Comparison of ENCODE assay signal across 20 mouse cellular contexts in genomic region chr8:71758816-71759215, GRCm38 (mm10). TPM values are rescaled to one million over a fixed set of nuclear protein-coding genes. Genes with fewer than 3 reads are reported as not detected.
DNase-seq lines count a peak whose midpoint lies in the region; ATAC-seq and TF ChIP-seq lines count a peak whose summit lies in the region.
"Had no signal": no experiment of that assay in that cellular context is flagged by ENCODE, and none has a peak within 500 bp of the region (broad histone marks: within the 10 kb centered on the region; RNA-seq: fewer than 3 reads in every experiment).

No protein-coding gene starts in this region.

- DNase-seq in layer of hippocampus, adult 9-11 months, result peak; percentile 17
- no peak for DNase-seq in layer of hippocampus, postnatal 14 days (ENCODE audit: low spot score in 2 of 2)
- no peak for DNase-seq in CH12.LX (ENCODE audit: extremely low read depth)
- DNase-seq in brain, embryonic 14.5 days (ENCODE audit: low read depth), result peak; percentile 11
- DNase-seq: adrenal gland, postnatal 10 days; cerebellum, adult 9-10 months; heart, postnatal 4 days; kidney, adult 2 months; lung, adult 18-20 months; lung, postnatal 10 days; right cerebral cortex, postnatal 14 days; thymus, postnatal 14 days had no signal

- H3K79me2 ChIP-seq in CH12.LX (replicated peaks; ENCODE audit: control insufficient read depth, extremely low read depth, insufficient read depth, poor library complexity, severe bottlenecking), result no peaks in the 10 kb centered on the region

- TF ChIP-seq CTCF in CH12.LX (conservative IDR thresholded peaks at IDR 0.05 in 1 of 2, IDR thresholded peaks at IDR 0.05 in 1 of 2; ENCODE audit: low read depth in 2 of 2, low read length in 2 of 2), result no peak
- TF ChIP-seq CTCF in brain, embryonic 14.5 days (IDR thresholded peaks at IDR 0.05; ENCODE audit: borderline replicate concordance, extremely low read depth, insufficient read depth, insufficient read length), result no peak

- 29% methylated on average over 3 of the region's 3 CpGs for WGBS in forebrain, embryonic 12.5 days
- WGBS in forebrain, embryonic 13.5 days, result 22% methylated on average over 3 of the region's 3 CpGs
- 46% methylated on average over 3 of the region's 3 CpGs for WGBS in neural tube, embryonic 15.5 days

- no peaks in the 10 kb centered on the region for H3K27me3 ChIP-seq in forebrain, embryonic 12.5 days
- no peaks in the 10 kb centered on the region for H3K27me3 ChIP-seq in forebrain, embryonic 13.5 days
- no peaks in the 10 kb centered on the region for H3K27me3 ChIP-seq in CH12.LX (replicated peaks)
- H3K27me3 ChIP-seq in neural tube, embryonic 15.5 days (replicated peaks), result no peaks in the 10 kb centered on the region
- H3K27me3 ChIP-seq: heart, embryonic 15.5 days; Patski had no signal

- no peak overlapping the region for H3K4me3 ChIP-seq in forebrain, embryonic 12.5 days (replicated peaks)
- H3K4me3 ChIP-seq in forebrain, embryonic 13.5 days, result no peak overlapping the region
- H3K4me3 ChIP-seq in CH12.LX (replicated peaks in 1 of 3; ENCODE audit: low read depth in 2 of 3, low read length in 2 of 3, poor library complexity in 1 of 3), result peak overlapping the region in 1 of 3 experiments; percentile 68
- H3K4me3 ChIP-seq in neural tube, embryonic 15.5 days (replicated peaks), result no peak overlapping the region
- H3K4me3 ChIP-seq: heart, embryonic 15.5 days had no signal

- no peak overlapping the region for H3K4me2 ChIP-seq in forebrain, embryonic 12.5 days
- H3K4me2 ChIP-seq in forebrain, embryonic 13.5 days, result no peak overlapping the region
- H3K4me2 ChIP-seq in CH12.LX (ENCODE audit: insufficient read depth, low read depth, poor library complexity, severe bottlenecking), result no peak overlapping the region
- H3K4me2 ChIP-seq in neural tube, embryonic 15.5 days, result no peak overlapping the region
- H3K4me2 ChIP-seq: heart, embryonic 15.5 days had no signal

- ATAC-seq in forebrain, embryonic 12.5 days (ENCODE audit: low FRiP score), result 0 out of 2 replicates have a peak, but pooled peaks have one; percentile 27
- no peak for ATAC-seq in forebrain, embryonic 13.5 days
- ATAC-seq in neural tube, embryonic 15.5 days (ENCODE audit: low FRiP score), result no peak
- ATAC-seq: CD4-positive, CD25-positive, alpha-beta regulatory T cell, adult 4 months; inflammation-experienced regulatory T-cells, adult 6 months; Patski had no signal

- H3K27ac ChIP-seq in forebrain, embryonic 12.5 days, result no peak overlapping the region
- no peak overlapping the region for H3K27ac ChIP-seq in forebrain, embryonic 13.5 days
- peak overlapping the region; percentile 49; the same call in 1 of the 2 replicates for H3K27ac ChIP-seq in CH12.LX (ENCODE audit: insufficient read depth, low read depth)
- no peak overlapping the region for H3K27ac ChIP-seq in neural tube, embryonic 15.5 days (replicated peaks)
- H3K27ac ChIP-seq: heart, embryonic 15.5 days; kidney, postnatal 0 days had no signal

- no peaks in the 10 kb centered on the region for H3K4me1 ChIP-seq in forebrain, embryonic 12.5 days
- peaks cover 4% of the 10 kb centered on the region for H3K4me1 ChIP-seq in forebrain, embryonic 13.5 days
- peaks cover 8 to 11% of the 10 kb centered on the region in 2 experiments for H3K4me1 ChIP-seq in CH12.LX (ENCODE audit: control insufficient read depth in 1 of 2, insufficient read depth in 2 of 2)
- no peaks in the 10 kb centered on the region for H3K4me1 ChIP-seq in neural tube, embryonic 15.5 days
- H3K4me1 ChIP-seq: heart, embryonic 15.5 days had no signal

- TF ChIP-seq EP300 in CH12.LX (IDR thresholded peaks at IDR 0.05; ENCODE audit: low read length), result no peak

- dilution Hi-C loops in CH12.LX (cut with MboI; ENCODE audit: extremely low pct_ligation_motif_present, extremely low pct_unique_long_range_greater_than_20kb, low sequenced_read_pairs), result no loop called here

- in situ Hi-C loops in CH12.LX (cut with MboI; ENCODE audit: low pct_ligation_motif_present, low pct_unique_long_range_greater_than_20kb, low sequenced_read_pairs), result no loop called here

- H3K9me3 ChIP-seq in forebrain, embryonic 12.5 days, result no peaks in the 10 kb centered on the region
- H3K9me3 ChIP-seq in forebrain, embryonic 13.5 days (replicated peaks), result no peaks in the 10 kb centered on the region
- no peaks in the 10 kb centered on the region for H3K9me3 ChIP-seq in CH12.LX (replicated peaks; ENCODE audit: low read length)
- H3K9me3 ChIP-seq in neural tube, embryonic 15.5 days (replicated peaks), result no peaks in the 10 kb centered on the region
- H3K9me3 ChIP-seq: heart, embryonic 15.5 days had no signal

- no peaks in the 10 kb centered on the region for H3K36me3 ChIP-seq in forebrain, embryonic 12.5 days (replicated peaks)
- no peaks in the 10 kb centered on the region for H3K36me3 ChIP-seq in forebrain, embryonic 13.5 days (ENCODE audit: poor library complexity, severe bottlenecking)
- no peaks in the 10 kb centered on the region for H3K36me3 ChIP-seq in CH12.LX (replicated peaks in 1 of 2; ENCODE audit: control insufficient read depth in 1 of 2, insufficient read depth in 1 of 2, low read length in 1 of 2)
- no peaks in the 10 kb centered on the region for H3K36me3 ChIP-seq in neural tube, embryonic 15.5 days
- H3K36me3 ChIP-seq: heart, embryonic 15.5 days had no signal

- TF ChIP-seq POLR2A in CH12.LX (IDR thresholded peaks at IDR 0.05; ENCODE audit: low read depth, low read length), result no peak
- no peak for TF ChIP-seq POLR2A in brain, embryonic 14.5 days (IDR thresholded peaks at IDR 0.05; ENCODE audit: borderline replicate concordance, extremely low read depth, insufficient read depth, insufficient read length, poor library complexity, severe bottlenecking)

- TF ChIP-seq RAD21 in CH12.LX (IDR thresholded peaks at IDR 0.05; ENCODE audit: low read depth, low read length), result no peak

- H3K9ac ChIP-seq in forebrain, embryonic 12.5 days, result no peak overlapping the region
- H3K9ac ChIP-seq in forebrain, embryonic 13.5 days, result no peak overlapping the region
- H3K9ac ChIP-seq in CH12.LX (ENCODE audit: insufficient read depth, low read depth), result no peak overlapping the region
- no peak overlapping the region for H3K9ac ChIP-seq in neural tube, embryonic 15.5 days (replicated peaks)
- H3K9ac ChIP-seq: heart, embryonic 15.5 days had no signal

TF ChIP-seq in CH12.LX, 34 proteins besides CTCF, POLR2A, EP300 and RAD21:
- TF ChIP-seq BHLHE40 (IDR thresholded peaks at IDR 0.05; ENCODE audit: low read depth, low read length) (0 out of 2 replicates have a peak, but pooled peaks have one; percentile 3), ZNF384 (IDR thresholded peaks at IDR 0.05; ENCODE audit: low read depth, low read length) (peak; percentile 73), NRF1 (IDR thresholded peaks at IDR 0.05; ENCODE audit: low read depth, low read length) (no peak)
TF ChIP-seq in CH12.LX: peak in this region for 2.

RNA-seq across cellular contexts. Expression of gene Fcho1, which starts 33.3 kb away (rescaled TPM):
- 38.4 and 38.9 TPM in 2 replicates for polyA plus RNA-seq in forebrain, embryonic 12.5 days (2016; fragmentation: Nextera tagmentation; extraction: Ambion mirVana)
- polyA plus RNA-seq in forebrain, embryonic 13.5 days (2015; fragmentation: Nextera tagmentation; extraction: Ambion mirVana), result 39.6 and 47.2 TPM in 2 replicates
- 10 to 100 TPM; 83.1 to 86.4 TPM for total RNA-seq in layer of hippocampus, postnatal 14 days (2021)
- total RNA-seq in CH12.LX (2012; rRNA removed) (95.5 and 99.8 TPM in 2 replicates), CH12.LX (2014; rRNA removed) (39.3 and 40.2 TPM in 2 replicates)
- 77.5 and 82.0 TPM in 2 replicates for polyA plus RNA-seq in CH12.LX (2012; ENCODE audit: insufficient read length, low read depth)
- 146 and 203 TPM in 2 replicates for polyA plus RNA-seq in brain, embryonic 14.5 days (2012; rRNA removed)
- polyA plus RNA-seq in neural tube, embryonic 15.5 days (2015; fragmentation: Nextera tagmentation; extraction: Ambion mirVana), result 81.2 and 85.0 TPM in 2 replicates

RNA-seq across cellular contexts. Expression of gene B3gnt3, which starts 57.2 kb away (rescaled TPM):
- polyA plus RNA-seq in forebrain, embryonic 12.5 days (2016; fragmentation: Nextera tagmentation; extraction: Ambion mirVana), result 0.36 and 0.72 TPM in 2 replicates
- polyA plus RNA-seq in forebrain, embryonic 13.5 days (2015; fragmentation: Nextera tagmentation; extraction: Ambion mirVana), result 0.33 and 0.44 TPM in 2 replicates
- under 1 TPM; 0.23 to 0.48 TPM for total RNA-seq in layer of hippocampus, postnatal 14 days (2021)
- total RNA-seq in CH12.LX (2012; rRNA removed) (0.63 and 0.98 TPM in 2 replicates), CH12.LX (2014; rRNA removed) (0.09 TPM in 1 of 2 replicates, not detected in the other)
- 0.24 and 0.26 TPM in 2 replicates for polyA plus RNA-seq in CH12.LX (2012; ENCODE audit: insufficient read length, low read depth)
- polyA plus RNA-seq in brain, embryonic 14.5 days (2012; rRNA removed), result 0.45 and 0.46 TPM in 2 replicates
- 0.56 and 1.3 TPM in 2 replicates for polyA plus RNA-seq in neural tube, embryonic 15.5 days (2015; fragmentation: Nextera tagmentation; extraction: Ambion mirVana)

Comparison
In these comparisons a context has a peak if more than half of its experiments do, and no peak if none do; other contexts are left out.
1. DNase-seq: peak in layer of hippocampus, adult 9-11 months (single experiment) and brain, embryonic 14.5 days (single experiment); none in layer of hippocampus, postnatal 14 days (0 of 2) and CH12.LX (single experiment).